Mouse (Mus musculus) retina, adult 2 months (tissue): ENCODE measurements around the gene Nrtn.

Source experiments
- DNase-seq: peaks from one replicate; pipeline ENCODE4 v3.0.0-alpha.2; 2012; ENCODE audit warnings: low read depth, low spot score

Nrtn gene

GRCm38 (mm10) chr17:56762769-56763731 is 5.7 kb upstream of the Nrtn start:
- DNase-seq = peak; percentile 61

GRCm38 (mm10) chr17:56761991-56762410 is 4.7 kb upstream of the Nrtn start:
- peak; percentile 90 for DNase-seq

- no peak for DNase-seq
Observed at GRCm38 (mm10) chr17:56761077-56761476, 3.7 kb upstream of the Nrtn start.

GRCm38 (mm10) chr17:56759261-56759660 is 1.9 kb upstream of the Nrtn start:
- no peak for DNase-seq

- DNase-seq = no peak
Observed at GRCm38 (mm10) chr17:56758132-56758531, 802 bp upstream of the Nrtn start.

- no peak for DNase-seq
Observed at GRCm38 (mm10) chr17:56756703-56757399, 479 bp downstream of the Nrtn start.

- DNase-seq = no peak
Observed at GRCm38 (mm10) chr17:56754271-56755185, 2.8 kb downstream of the Nrtn start.

- DNase-seq = no peak
Observed at GRCm38 (mm10) chr17:56753452-56753851, 3.9 kb downstream of the Nrtn start.

GRCm38 (mm10) chr17:56751404-56752072 is 5.8 kb downstream of the Nrtn start:
- no peak for DNase-seq

- no peak for DNase-seq
Observed at GRCm38 (mm10) chr17:56744173-56744572, 13.2 kb downstream of the Nrtn start.

- DNase-seq = no peak
Observed at GRCm38 (mm10) chr17:56740788-56741160, 16.6 kb downstream of the Nrtn start.

- DNase-seq = no peak
Observed at GRCm38 (mm10) chr17:56740118-56740787, 17.1 kb downstream of the Nrtn start.

- no peak for DNase-seq
Observed at GRCm38 (mm10) chr17:56738221-56738620, 19.1 kb downstream of the Nrtn start.

- DNase-seq = no peak
Observed at GRCm38 (mm10) chr17:56736534-56736933, 20.8 kb downstream of the Nrtn start.

- DNase-seq = no peak
Observed at GRCm38 (mm10) chr17:56729656-56730055, 27.7 kb downstream of the Nrtn start.

- no peak for DNase-seq
Observed at GRCm38 (mm10) chr17:56729151-56729550, 28.2 kb downstream of the Nrtn start.

- no peak for DNase-seq
Observed at GRCm38 (mm10) chr17:56728117-56728516, 29.2 kb downstream of the Nrtn start.

GRCm38 (mm10) chr17:56727659-56728058 is 29.7 kb downstream of the Nrtn start:
- DNase-seq = no peak

- no peak for DNase-seq
Observed at GRCm38 (mm10) chr17:56727029-56727649, 30.2 kb downstream of the Nrtn start.
